Mouse (Mus musculus) Patski (cell line): ENCODE measurements around the gene Adgrl3. TPM values are rescaled to one million over a fixed set of nuclear protein-coding genes. Genes with fewer than 3 reads are reported as not detected.

ENCODE experiments used
- ATAC-seq: fragments of 100-300 bp; one replicate; pipeline ENCODE4 v1.8.0; 2021
- CTCF ChIA-PET: fragments of 350-600 bp; sonication (Branson Sonifier 250); formaldehyde crosslinking; loops from one replicate; lab custom pipeline; 2022; ENCODE audit warnings: inconsistent platforms; lab: Charles Lee
- POLR2A ChIA-PET: fragments of 350-600 bp; sonication (Branson Sonifier 250); formaldehyde crosslinking; loops from one replicate; lab custom pipeline; 2022; ENCODE audit warnings: antibody characterized with exemption, inconsistent platforms; lab: Charles Lee
- DNase-seq: peaks from one replicate; pipeline ENCODE4 v3.0.0-alpha.2; 2011; ENCODE audit warnings: low read depth, low spot score
- H3K27me3 ChIP-seq: fragments of 371-371 bp; one replicate; pipeline ENCODE4 v1.5.1; 2021
- CTCF ChIP-seq: fragments of 100-300 bp; IDR thresholded peaks from one replicate; pipeline ENCODE4 v1.5.1; 2021
- in situ Hi-C: fragments of 300-500 bp; cut with MboI; formaldehyde crosslinking; loops from 3 replicates; pipeline ENCODE4 v1.11.1; 2018; ENCODE audit warnings: low pct_unique_long_range_greater_than_20kb, mixed read lengths
- polyA plus RNA-seq: library from polyadenylated mRNA; unstranded; gene quantifications from one replicate; pipeline ENCODE4 v1.2.3, GENCODE M21; 2021

The Adgrl3 gene
- polyA plus RNA-seq, 1 experiment from 2014 or later, result 0.03 TPM

- no peak for TF ChIP-seq CTCF
- H3K27me3 ChIP-seq, result peaks cover 6% of the 10 kb centered on the region
- no peak for DNase-seq
- ChIA-PET CTCF (no interaction called here), POLR2A (no interaction called here)
- in situ Hi-C loops, result no loop called here
- no peak for ATAC-seq
These were observed 732.5 kb downstream of the Adgrl3 start for GRCm38 (mm10) chr5:81752426-81752825.

- ChIA-PET CTCF (no interaction called here), POLR2A (no interaction called here)
- ATAC-seq, result no peak
- in situ Hi-C loops, result no loop called here
- peaks cover 1% of the 10 kb centered on the region for H3K27me3 ChIP-seq
- no peak for TF ChIP-seq CTCF
- DNase-seq, result no peak
These were observed 735.8 kb downstream of the Adgrl3 start for GRCm38 (mm10) chr5:81755711-81756110.

GRCm38 (mm10) chr5:81757093-81757725 lies 737.3 kb downstream of the Adgrl3 start:
- CTCF ChIA-PET, result no interaction called here
- H3K27me3 ChIP-seq, result peaks cover 6% of the 10 kb centered on the region
- in situ Hi-C loops, result no loop called here
- no peak for ATAC-seq
- no peak for TF ChIP-seq CTCF
- DNase-seq, result no peak
- POLR2A ChIA-PET, result no interaction called here

- POLR2A ChIA-PET, result no interaction called here
- CTCF ChIA-PET, result no interaction called here
- ATAC-seq (no peak), DNase-seq (no peak)
- in situ Hi-C loops, result no loop called here
- H3K27me3 ChIP-seq, result peaks cover 19% of the 10 kb centered on the region
- TF ChIP-seq CTCF, result no peak
These were observed 756.3 kb downstream of the Adgrl3 start for GRCm38 (mm10) chr5:81776234-81776633.

GRCm38 (mm10) chr5:81776746-81777145 lies 756.8 kb downstream of the Adgrl3 start:
- in situ Hi-C loops, result no loop called here
- ATAC-seq (no peak), DNase-seq (no peak)
- CTCF ChIA-PET, result no interaction called here
- TF ChIP-seq CTCF, result no peak
- POLR2A ChIA-PET, result no interaction called here
- H3K27me3 ChIP-seq, result peaks cover 21% of the 10 kb centered on the region

- in situ Hi-C loops, result no loop called here
- peaks cover 29% of the 10 kb centered on the region for H3K27me3 ChIP-seq
- no peak for TF ChIP-seq CTCF
- ChIA-PET POLR2A (no interaction called here), CTCF (no interaction called here)
- ATAC-seq, result no peak
- no peak for DNase-seq
These were observed 764.8 kb downstream of the Adgrl3 start for GRCm38 (mm10) chr5:81784770-81785169.

- ChIA-PET CTCF (no interaction called here), POLR2A (no interaction called here)
- no peak for DNase-seq
- TF ChIP-seq CTCF, result no peak
- ATAC-seq, result no peak
- H3K27me3 ChIP-seq, result peaks cover 30% of the 10 kb centered on the region
- in situ Hi-C loops, result no loop called here
These were observed 770.8 kb downstream of the Adgrl3 start for GRCm38 (mm10) chr5:81790710-81791109.

GRCm38 (mm10) chr5:81794125-81794524 lies 774.2 kb downstream of the Adgrl3 start:
- peaks cover 22% of the 10 kb centered on the region for H3K27me3 ChIP-seq
- in situ Hi-C loops, result no loop called here
- POLR2A ChIA-PET, result no interaction called here
- DNase-seq (no peak), ATAC-seq (no peak)
- CTCF ChIA-PET, result no interaction called here
- TF ChIP-seq CTCF, result no peak

- POLR2A ChIA-PET, result no interaction called here
- in situ Hi-C loops, result no loop called here
These were observed 774.7 kb downstream of the Adgrl3 start for GRCm38 (mm10) chr5:81794601-81795000.

GRCm38 (mm10) chr5:81796128-81796527 lies 776.2 kb downstream of the Adgrl3 start:
- no peak for ATAC-seq
- TF ChIP-seq CTCF, result no peak
- ChIA-PET CTCF (no interaction called here), POLR2A (no interaction called here)
- in situ Hi-C loops, result no loop called here
- peaks cover 22% of the 10 kb centered on the region for H3K27me3 ChIP-seq
- no peak for DNase-seq

More at GRCm38 (mm10) chr5:81794601-81795000, 774.7 kb downstream of the Adgrl3 start:
- H3K27me3 ChIP-seq, result peaks cover 22% of the 10 kb centered on the region
- no peak for DNase-seq
- no peak for TF ChIP-seq CTCF
- CTCF ChIA-PET, result no interaction called here
- no peak for ATAC-seq

- no peak for ATAC-seq
- ChIA-PET CTCF (interaction anchor here (1.0 kb wide), 1 partner anchor 10 kb away, joined by 4 read pairs; no protein-coding TSS in a partner anchor), POLR2A (no interaction called here)
- in situ Hi-C loops, result no loop called here
- no peak for DNase-seq
- TF ChIP-seq CTCF, result no peak
- H3K27me3 ChIP-seq, result no peaks in the 10 kb centered on the region
These were observed 791.0 kb downstream of the Adgrl3 start for GRCm38 (mm10) chr5:81810966-81811365.

- POLR2A ChIA-PET, result no interaction called here
- TF ChIP-seq CTCF, result no peak
- CTCF ChIA-PET, result no interaction called here
- no peaks in the 10 kb centered on the region for H3K27me3 ChIP-seq
- DNase-seq (no peak), ATAC-seq (no peak)
- in situ Hi-C loops, result no loop called here
These were observed 812.1 kb downstream of the Adgrl3 start for GRCm38 (mm10) chr5:81832076-81832475.
